Mouse (Mus musculus): ENCODE results near the gene Stx16. TPM values are rescaled to one million over a fixed set of nuclear protein-coding genes. Genes with fewer than 3 reads are reported as not detected.
A peak's percentile ranks its signal among the peaks of the same experiment; 100 is the strongest.

Gene Stx16
- total RNA-seq, 2 experiments from 2014 or later, result 20.5 to 23.7 TPM

DNA sequence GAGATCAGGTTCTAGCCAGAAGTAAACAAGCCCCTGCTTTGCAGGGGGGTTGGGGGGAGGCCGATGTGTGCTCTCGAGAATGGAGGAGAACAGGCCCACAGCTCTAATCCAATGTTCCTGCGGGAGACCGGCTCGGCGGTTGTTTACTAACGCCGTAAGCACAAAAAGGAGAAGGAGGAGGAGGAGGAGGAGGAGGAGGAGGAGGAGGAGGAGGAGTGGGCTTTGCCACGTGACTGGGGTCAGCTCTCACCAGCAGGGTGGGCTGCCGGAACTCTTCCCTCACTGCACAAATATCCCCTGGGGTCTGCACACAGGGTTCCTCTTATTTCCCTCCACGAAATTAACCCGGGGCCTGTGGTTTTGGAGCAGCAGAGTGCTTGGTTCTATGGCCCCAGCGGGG, 1.5 kb upstream of the Stx16 start:
- intact Hi-C loops (cut with DNase I), result loop anchor here (5.0 to 10.0 kb wide), 4 partner anchors 210 to 490 kb away; partner anchors contain the start of genes Gnas and Prelid3b

DNA sequence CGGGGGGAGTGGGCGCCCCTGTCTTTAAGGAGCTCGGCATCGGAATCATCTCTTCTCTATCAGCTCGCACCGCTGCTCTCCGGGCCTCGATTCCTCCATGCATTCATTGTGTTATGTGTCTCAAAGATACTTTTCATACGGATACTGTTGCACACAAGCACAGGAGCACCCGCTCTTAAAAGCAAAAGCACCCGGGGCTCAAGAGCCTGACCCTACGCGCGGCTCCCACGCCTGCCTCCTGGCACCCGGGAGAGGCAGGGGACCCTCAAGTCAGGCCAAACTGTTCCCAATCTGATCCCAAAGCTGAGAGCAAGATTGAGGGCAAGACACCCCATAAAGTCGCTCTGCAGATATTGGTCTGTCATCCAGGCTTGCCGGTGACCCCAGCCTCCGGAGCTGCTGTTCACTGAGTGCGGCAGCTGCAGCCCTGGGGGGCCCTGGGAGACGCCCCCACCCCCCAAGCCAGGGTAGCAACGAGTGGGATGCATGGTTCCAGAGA, 987 bp upstream of the Stx16 start:
- peak; percentile 21 for DNase-seq
- intact Hi-C loops (cut with DNase I), result loop anchor here (5.0 to 10.0 kb wide), 4 partner anchors 210 to 490 kb away; partner anchors contain the start of genes Gnas and Prelid3b

More for the DNA sequence above, 1.5 kb upstream of the Stx16 start:
- DNase-seq, result no peak

DNA sequence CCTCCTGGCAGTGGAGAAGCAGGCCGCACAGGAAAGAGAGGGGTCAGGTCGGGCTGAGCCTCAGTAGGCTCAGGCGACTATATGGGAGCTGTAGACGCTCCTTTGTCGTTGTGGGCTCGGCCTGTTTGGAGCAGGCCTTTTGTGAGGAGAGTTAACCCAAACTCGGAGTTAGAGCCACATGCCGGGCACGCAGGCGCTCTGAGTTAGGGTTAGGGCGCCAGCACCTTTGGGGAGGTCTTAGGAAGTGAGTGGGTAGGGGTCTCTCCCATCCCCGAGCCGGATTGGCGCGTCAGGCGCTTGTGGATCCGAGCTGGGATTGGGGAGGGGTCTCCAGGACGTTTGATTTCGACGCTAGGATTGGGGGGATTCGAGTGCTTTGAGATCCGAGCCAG, 321 bp downstream of the Stx16 start:
- DNase-seq, result no peak
- intact Hi-C loops (cut with DNase I), result loop anchor here (1.0 to 10.0 kb wide), 5 partner anchors 34 to 492 kb away; partner anchors contain the start of genes Gnas, Npepl1 and Prelid3b

DNA sequence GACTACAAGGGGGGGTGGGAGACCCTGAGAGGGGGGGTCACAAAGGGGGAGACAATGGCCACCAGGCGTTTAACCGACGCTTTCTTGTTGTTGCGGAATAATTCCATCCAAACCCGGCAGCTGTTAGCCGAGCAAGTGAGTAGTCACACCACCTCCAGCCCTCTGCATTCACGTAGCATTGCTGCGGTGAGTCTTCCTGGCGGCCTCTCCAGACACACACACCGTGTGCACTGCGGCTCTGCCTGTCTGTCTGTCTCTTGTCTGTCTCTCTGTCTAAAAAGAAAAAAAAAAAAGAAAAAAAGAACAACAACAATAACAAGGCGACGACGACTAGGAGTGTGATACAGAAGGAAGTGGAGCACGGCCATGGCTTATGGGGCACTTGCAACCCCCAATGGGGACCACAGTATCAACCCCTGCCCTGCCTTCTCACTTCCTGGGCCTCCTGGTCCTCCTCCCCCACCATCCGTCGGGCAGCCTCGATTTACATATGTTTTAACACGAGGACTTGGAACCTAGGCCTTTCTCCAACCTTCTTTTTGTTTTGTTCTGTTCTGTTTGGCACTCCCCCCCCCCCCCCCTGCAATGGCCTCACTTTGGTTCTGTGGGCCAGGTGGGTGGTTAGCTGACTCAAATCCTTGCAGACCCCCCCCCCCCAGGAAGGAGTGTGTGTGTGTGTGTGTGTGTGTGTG, 1.0 kb downstream of the Stx16 start:
- intact Hi-C loops (cut with DNase I), result loop anchor here (5.0 to 10.0 kb wide), 4 partner anchors 208 to 492 kb away; partner anchors contain the start of genes Gnas and Prelid3b
- no peak for DNase-seq

DNA sequence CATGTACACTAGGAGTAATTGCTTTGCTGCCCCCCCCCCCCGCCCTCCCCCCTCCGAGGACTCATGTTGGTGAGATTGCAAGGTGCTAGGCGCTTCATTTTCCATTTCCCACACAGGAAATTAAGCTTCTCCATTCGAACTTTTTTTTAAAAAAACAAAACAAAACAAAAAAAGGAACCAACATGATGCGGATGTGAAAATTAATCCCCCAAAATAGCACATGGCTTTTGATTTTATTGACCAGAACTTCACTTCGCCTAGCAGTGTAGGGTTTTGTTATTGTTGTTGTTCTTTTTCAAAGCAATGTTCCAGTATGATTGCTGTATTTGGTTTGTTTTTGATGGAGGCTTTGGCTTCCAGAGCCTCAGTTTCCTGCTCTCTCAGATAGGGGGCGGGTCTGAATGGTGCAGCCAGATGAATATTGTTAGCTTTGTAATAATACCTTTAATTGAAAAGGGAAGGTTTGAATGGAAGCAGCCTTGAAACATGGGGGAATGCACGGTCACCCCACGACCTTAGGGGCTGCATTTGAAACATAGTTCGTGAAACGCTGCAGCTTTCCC, 1.7 kb downstream of the Stx16 start:
- DNase-seq, result no peak
- intact Hi-C loops (cut with DNase I), result loop anchor here (5.0 to 10.0 kb wide), 4 partner anchors 207 to 493 kb away; partner anchors contain the start of genes Gnas and Prelid3b

DNA sequence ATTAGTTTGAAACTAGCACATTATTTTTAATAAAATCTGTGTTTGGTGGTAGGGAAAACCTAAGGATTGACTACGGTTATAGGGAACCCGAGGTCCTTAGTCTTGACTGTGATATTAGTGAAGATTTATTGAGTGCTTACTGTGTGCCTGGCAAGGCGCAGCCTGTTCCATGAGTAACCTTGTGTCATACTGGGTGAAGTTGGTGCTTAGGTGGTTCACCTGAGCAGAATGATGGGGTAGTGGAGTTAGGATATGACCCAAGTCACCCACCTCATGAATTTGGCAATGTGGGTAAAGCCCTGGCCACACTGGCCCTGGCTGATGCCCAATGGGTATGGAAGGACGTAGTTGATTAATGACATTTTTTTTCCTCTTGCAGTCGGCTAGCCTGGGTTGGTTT, 5.7 kb downstream of the Stx16 start:
- intact Hi-C loops (cut with DNase I), result no loop called here
- no peak for DNase-seq

DNA sequence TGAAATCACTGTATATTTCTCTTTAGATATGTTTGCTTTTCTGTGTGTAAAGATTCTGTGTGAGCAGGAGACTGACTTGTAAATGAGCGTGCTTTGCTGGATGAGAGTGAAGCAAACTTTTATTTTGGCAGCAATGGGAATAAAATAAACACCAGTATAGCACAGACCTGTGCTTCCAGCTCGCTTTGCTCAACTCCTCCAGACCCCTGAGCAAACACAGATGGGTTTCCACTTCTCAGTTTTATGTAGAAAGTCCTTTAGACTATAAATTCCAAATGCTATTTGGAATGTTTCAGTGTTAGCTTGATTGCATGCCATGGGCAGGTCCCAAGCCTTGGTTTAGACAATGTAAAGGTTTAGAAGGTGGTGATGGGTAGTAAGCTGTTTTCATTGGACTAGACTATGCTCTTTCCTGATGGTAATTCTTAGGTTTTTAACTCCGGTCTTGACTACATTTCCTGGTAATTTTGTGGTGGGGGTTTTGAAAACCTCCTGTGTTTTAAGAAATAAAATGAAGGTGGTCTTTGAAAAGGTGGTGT, 6.3 kb downstream of the Stx16 start:
- intact Hi-C loops (cut with DNase I), result no loop called here
- DNase-seq, result no peak

DNA sequence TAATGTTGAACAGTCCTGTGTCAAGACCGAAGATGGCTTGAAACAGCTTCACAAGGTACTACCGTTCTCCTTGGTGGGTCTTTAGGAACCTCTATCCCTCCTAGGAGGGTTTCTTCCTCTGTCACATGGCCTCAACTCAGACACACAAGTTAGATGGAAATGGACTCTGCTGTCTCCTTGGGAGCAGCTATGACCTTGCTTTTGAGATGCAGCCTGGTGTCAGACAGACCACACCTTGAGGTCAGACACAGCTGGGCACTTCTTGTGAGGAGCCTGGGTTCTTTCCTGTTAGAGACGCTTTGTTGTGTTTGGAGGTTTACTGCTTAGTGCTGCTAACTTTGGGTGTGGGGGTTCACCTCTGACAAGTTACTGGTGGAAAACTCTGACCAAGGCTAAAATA, 19.0 kb downstream of the Stx16 start:
- no peak for DNase-seq

DNA sequence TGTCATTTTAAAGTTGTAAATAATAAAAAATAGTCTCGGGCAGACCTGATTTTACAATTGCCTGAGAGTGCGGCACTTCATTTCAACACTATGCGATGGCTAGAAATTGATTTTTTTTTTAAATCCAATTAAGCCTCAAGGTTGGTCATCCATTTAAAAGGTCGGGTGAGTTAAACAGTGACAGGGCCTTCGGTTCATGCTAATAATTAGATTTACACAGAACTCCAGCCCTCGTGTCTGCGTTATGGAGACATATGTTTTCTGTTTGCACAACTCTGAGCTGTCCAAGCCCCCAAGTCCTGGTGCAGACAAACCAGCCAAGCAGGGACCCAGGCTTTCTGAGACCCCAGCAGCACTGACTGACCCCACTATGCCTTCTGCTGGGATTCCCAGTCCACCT, 26.3 kb downstream of the Stx16 start:
- DNase-seq, result no peak
- intact Hi-C loops (cut with DNase I), result no loop called here

More for the DNA sequence above, 19.0 kb downstream of the Stx16 start:
- intact Hi-C loops (cut with DNase I), result no loop called here

DNA sequence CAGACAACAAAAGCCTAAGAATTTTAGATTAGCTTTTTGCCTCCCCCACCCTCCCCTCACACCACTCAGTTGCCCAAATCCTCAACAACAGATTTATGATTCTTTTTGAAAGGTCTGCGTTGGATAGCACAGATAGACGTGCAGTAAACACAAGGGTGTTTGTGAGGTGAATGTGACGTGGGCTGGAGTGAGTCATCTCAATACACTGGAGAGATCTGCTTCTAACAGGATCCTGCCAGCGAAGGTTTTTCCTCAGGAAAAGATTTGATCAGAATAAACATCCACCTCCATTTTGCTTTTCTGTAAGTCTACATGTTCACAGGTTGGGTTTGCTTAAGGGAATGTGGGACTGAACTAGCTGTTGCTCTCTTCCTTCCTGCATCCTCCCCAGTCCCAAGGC, 27.4 kb downstream of the Stx16 start:
- no peak for DNase-seq
- intact Hi-C loops (cut with DNase I), result no loop called here

DNA sequence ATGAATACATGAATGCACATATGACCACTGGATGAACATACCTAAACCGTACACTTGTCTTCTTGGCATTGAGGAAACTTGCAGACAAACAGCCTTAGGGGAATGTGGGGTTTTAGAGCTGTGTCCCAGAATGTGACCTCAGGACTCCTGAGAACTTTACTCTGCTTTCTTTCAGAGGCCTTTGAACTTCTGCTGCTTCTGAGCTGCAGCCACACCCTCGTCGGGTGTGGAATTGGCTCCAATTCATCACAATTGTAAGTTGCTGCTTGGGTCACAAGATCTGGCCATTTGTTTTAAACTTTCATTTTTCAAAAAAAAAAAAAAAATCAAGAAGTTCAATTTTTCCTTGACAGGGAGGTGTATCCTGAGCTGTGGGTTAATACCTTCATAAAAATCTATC, 31.3 kb downstream of the Stx16 start:
- intact Hi-C loops (cut with DNase I), result no loop called here

DNA sequence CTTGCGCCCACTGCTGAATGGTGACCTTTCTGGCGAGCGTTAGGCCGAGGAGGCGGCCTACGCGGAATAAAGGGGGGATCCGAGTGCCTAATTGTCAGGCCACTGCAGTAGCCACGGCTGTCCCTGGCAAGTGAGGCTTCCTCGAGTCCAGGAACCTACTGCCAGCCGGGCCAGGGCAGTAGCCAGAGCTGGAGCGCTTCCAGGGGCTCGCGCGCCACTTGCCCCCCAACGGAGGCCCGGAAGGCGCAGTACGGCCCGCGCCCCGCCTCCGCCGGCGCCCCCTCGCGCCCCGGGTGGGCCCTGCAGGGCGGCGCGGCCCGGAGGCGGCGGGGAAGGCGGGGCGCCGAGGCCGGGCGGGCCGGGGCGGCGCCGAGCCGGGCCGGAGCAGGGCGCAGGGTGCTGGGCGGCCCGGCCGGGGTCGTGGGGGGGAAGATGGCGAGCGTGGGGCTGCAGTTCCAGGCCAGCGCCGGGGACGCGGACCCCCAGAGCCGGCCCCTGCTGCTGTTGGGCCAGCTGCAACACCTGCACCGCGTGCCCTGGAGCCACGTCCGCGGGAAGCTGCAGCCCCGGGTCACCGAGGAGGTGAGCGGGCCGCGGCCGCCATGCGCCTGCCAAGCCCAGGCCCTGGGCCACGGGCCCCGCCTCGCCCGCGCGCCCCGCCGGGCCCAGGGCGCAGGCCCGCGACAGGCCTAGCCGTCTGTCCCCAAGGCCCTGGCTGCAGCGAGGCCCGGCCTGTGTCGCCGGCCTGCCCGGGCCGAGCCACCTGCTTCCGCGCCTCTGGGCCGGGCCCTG, 34.1 kb downstream of the Stx16 start, which contains the start of gene Npepl1:
Gene Npepl1 (plus strand): TSS at position 359 of the 792 bp plus-strand sequence.
- intact Hi-C loops (cut with DNase I), result loop anchor here (1.0 to 5.0 kb wide), 3 partner anchors 34 to 523 kb away; partner anchors contain the start of genes Rab22a and Stx16
- peak; percentile 77 to 85 for DNase-seq

More for the DNA sequence above, 31.3 kb downstream of the Stx16 start:
- DNase-seq, result no peak

DNA sequence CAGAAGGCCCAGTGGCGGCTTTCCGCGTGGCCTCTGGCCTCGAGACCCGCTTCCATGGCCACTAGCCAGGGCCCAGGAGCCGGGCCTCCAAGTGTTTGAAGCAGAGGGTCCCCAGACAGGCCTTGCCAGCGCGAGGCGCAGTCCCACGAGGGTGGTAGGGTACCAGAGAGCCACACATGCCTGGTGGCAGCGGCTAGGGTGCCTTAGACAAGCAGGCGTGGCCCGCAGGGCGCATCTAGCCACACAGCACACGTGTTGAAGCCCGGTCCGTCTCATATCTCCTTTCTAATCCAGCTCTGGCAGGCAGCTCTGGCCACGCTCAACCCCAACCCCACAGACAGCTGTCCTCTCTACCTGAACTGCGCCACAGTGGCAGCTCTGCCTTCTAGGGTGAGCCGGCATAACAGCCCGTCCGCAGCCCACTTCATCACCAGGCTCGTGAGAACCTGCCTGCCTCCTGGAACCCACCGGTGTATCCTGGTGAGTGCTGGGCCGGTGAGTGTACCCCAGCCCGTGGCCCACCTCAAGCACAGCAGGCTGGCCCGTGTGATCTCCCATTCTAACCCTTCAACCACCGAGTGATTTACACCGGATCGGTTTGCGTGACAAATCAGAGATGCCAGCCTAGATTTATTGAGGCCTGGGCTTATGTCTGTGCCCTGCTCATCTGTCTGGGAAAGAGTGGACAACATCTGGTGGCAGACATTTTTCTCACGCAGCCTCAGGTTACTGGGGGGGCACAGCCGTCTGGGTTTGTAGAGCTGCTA, 34.9 kb downstream of the Stx16 start:
- intact Hi-C loops (cut with DNase I), result loop anchor here (1.0 to 5.0 kb wide), 2 partner anchors 35 to 454 kb away; partner anchors contain the start of genes Rab22a and Stx16
- no peak for DNase-seq

DNA sequence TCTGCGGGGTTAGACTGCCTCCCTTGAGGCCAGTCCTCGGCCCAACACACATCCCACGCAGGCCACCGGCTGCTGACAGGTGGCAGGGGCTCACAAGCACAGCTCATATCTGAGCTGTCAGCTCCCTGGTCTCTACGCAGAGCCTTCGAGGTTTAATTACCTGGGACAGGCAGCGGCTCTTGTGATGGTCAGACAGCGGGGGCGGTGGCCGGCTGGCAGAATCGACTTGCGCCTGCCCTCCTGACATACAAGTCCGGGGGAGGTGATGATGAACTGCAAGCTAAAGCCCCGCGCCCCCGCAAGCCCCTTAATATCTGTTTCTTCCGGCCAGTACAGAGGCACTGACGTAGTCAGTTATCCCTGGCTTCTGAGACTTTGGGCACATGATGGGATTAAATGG, 36.8 kb downstream of the Stx16 start:
- DNase-seq, result no peak
- intact Hi-C loops (cut with DNase I), result loop anchor here (5.0 kb wide), 1 partner anchor 456 kb away; the partner anchor contains the start of gene Rab22a

DNA sequence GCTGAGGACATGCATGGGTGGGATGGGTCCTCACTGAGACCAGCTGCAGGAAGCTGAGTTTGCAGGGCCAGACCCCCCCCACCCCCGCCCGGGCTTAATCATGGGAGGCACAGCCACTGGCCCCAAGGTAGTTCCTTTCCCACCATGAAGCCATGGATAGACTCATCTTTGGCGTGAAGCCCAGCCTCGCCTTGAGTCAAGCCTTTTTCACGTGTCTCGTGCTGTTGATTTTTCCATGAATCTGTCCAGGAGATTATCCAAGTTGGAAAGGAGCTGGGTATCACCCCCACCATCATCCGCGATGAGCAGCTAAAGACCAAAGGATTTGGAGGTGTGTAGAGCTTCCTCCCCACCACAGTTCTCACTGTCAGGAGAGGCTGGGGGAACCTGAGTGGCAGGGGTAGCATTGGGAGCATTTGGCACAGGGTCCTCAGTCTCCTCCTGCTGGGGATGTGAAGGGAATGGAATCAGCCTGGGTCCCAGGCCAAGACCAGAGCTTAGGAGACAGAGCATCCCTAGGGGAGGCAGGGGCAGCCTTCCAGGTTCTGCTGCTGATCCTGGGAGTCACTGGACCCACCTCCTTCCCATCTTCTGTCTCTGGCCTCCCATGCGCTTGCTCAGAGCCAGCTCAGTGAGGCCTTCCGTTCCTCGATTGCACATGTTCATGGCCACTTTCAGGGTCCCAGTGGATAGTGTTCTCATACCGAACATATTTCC, 38.2 kb downstream of the Stx16 start:
- peak; percentile 22 to 44 for DNase-seq
- intact Hi-C loops (cut with DNase I), result loop anchor here (5.0 kb wide), 1 partner anchor 457 kb away; the partner anchor contains the start of gene Rab22a

DNA sequence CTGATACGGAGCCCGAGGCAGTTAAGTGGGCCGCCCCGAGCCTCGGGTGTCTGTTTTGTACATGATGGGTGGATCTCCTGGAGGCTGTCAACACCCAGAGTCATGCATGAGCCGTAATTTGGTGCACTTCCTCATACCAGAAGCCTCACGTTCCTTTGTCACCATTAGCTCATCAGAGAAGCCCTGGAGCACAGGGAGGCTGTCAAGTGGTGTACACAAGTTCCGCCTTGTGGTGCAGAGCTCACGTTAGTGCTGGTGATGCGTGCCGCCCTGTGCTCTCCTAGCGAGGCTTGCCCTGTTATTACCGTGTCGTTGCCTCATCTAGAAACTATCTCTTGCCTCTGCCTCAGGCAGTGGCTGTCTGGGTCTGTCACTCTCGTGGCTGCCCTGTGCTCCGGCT, 40.8 kb downstream of the Stx16 start:
- intact Hi-C loops (cut with DNase I), result no loop called here
- DNase-seq, result no peak

DNA sequence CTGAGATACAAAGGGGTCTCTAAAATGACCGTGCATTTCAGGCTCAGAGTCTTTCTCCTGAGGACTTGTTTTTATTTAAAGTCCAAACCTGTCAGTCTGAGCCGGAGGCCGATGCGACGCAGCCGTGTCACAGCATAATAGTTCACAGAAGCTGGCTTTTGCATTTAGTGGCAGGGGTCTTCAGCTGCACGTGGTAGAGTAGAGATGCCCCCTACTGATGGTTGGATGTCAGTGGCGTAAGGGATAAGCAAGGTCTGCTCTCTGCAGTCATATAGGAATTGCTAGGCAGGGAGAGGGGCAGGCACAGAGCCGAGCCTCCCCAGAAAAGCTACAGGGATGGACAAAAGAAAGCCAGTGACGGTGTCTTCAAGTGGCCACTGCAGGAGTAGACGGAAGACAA, 42.0 kb downstream of the Stx16 start:
- DNase-seq, result no peak
- intact Hi-C loops (cut with DNase I), result no loop called here

DNA sequence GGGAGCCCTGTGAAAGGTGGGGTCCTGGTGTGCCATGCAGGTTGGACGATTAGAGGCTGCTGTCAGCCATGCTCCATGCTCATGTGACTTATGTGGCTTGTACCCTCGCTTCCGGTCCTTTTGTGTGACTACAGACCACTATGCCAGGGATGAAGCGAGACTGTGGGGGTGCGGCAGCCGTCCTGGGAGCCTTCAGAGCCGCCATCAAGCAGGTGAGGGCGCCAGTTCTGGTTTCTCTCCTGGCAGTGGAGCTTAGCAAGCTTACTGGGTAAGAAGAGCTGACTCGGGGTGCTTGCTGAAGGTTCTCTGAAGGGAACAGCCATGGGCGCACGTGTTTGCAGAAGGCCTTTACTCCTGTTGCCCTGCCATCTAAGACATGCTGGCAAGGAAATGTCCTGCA, 43.2 kb downstream of the Stx16 start:
- intact Hi-C loops (cut with DNase I), result no loop called here
- DNase-seq, result no peak

DNA sequence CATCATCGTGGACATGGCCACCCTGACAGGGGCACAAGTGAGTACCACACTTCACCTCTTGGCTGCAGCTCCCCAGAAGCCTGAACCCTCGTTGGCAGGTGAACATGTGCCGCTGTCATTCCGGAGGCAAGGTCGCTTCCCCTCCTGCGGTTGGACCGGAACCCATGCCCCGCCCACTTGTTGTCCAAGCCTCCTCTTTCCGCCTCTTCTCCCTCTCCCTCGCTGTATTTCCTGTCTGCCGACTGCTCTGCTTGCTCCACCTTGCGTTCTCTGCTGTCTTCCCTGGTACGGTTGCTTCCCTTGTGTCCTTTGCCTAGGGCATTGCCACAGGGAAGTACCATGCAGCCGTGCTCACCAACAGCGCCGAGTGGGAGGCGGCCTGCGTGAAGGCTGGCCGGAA, 44.5 kb downstream of the Stx16 start:
- intact Hi-C loops (cut with DNase I), result no loop called here
- no peak for DNase-seq
